Mouse (Mus musculus): ENCODE data around the gene Dffa. TPM values are rescaled to one million over a fixed set of nuclear protein-coding genes. Genes with fewer than 3 reads are reported as not detected.
"Not testable (repeated sequence)": the region's sequence is repeated elsewhere in the genome, so short reads cannot be mapped to it uniquely, and the experiment has no call there.

The Dffa gene
- polyA plus RNA-seq, 1 experiment: 17.5 TPM

DNA sequence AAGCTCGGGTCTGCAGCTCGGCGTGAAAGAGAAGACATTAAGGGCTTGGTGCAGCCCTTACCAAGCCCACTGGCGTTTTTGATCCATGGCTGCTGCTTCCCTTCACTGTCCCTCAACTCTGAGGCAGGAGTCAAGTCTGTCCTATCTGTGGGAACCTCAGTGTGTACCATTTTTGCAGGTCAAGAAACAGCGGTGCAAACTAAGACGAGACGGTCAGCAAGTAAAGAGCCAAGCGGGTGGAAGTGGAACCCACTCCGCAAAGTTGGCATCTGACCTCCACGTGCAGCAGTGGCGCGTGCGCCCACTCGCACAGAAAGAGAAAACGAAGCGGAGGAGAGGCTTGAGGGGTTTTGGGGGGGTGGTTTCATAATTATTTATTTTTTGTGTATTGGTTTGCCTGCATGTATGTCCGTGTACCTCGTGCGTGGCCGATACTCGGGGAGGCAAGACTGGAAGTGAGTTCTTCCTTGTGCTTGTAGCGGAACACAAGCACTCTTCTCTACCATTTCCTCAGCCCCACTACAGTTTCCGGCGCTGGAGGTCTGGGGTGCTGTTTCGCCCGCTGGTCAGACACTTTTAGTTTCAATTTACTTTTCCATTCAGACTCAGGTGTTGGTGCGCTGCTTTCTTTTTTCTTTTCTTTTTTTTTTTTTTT, 63.1 kb downstream of the Dffa start:
- Histone ChIP-seq H3K4me2 (ENCODE audit: low read depth) (peak overlapping the region; percentile 79), H3K79me2 (ENCODE audit: control insufficient read depth, insufficient read depth) (peaks cover 35% of the 10 kb centered on the region), H3K27me3 (ENCODE audit: control insufficient read depth, insufficient read depth, insufficient read length) (no peaks in the 10 kb centered on the region), H3K4me3 (peak overlapping the region; percentile 60), H3K36me3 (ENCODE audit: control insufficient read depth, insufficient read depth) (no peaks in the 10 kb centered on the region), H3ac (ENCODE audit: control insufficient read depth, insufficient read length) (peak overlapping the region; percentile 86)
- no peak for TF ChIP-seq CEBPB (IDR thresholded peaks at IDR 0.05; ENCODE audit: insufficient read depth, poor library complexity, severe bottlenecking)
- TF ChIP-seq E2F4 (IDR thresholded peaks at IDR 0.05; ENCODE audit: insufficient read depth): no peak
- no peak for TF ChIP-seq SRF (IDR thresholded peaks at IDR 0.05; ENCODE audit: control insufficient read depth, insufficient read length, low read depth)
- no peak for TF ChIP-seq MAX (IDR thresholded peaks at IDR 0.05; ENCODE audit: low read depth)
- no peak for TF ChIP-seq POLR2A (IDR thresholded peaks at IDR 0.05; ENCODE audit: insufficient read length, low read depth)
- TF ChIP-seq TCF12 (IDR thresholded peaks at IDR 0.05; ENCODE audit: insufficient read depth, poor library complexity, severe bottlenecking): no peak
- no peak for TF ChIP-seq MYOD1 (IDR thresholded peaks at IDR 0.05; ENCODE audit: control insufficient read depth in 1 of 3, insufficient read length in 2 of 3, low read depth in 2 of 3)
- no peak for TF ChIP-seq TCF3 (IDR thresholded peaks at IDR 0.05; ENCODE audit: insufficient read length, low read depth)

DNA sequence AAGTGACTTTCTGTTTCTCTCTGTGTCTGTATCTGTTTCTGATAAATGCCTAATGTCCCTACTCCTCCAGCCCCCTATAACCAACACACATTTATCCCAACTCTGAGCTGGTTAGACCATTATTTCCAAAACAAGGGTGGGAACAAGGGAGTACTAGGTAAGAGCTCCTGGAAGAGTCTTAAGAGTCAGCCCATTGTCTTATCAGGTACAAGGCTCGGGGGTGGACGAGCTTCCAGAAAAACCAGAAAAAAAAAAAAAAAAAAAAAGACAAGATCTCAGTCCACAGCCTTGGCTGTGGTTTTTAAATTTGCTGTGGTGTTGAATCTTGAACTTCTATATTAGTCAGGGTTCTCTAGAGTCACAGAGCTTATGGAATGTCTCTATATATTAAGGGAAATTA, 64.1 kb downstream of the Dffa start:
- Histone ChIP-seq H3K27me3 (ENCODE audit: control insufficient read depth, insufficient read depth, insufficient read length) (no peaks in the 10 kb centered on the region), H3K4me2 (ENCODE audit: low read depth) (peak overlapping the region; percentile 79), H3K36me3 (ENCODE audit: control insufficient read depth, insufficient read depth) (no peaks in the 10 kb centered on the region), H3K4me3 (peak overlapping the region; percentile 60), H3K79me2 (ENCODE audit: control insufficient read depth, insufficient read depth) (peaks cover 31% of the 10 kb centered on the region), H3ac (ENCODE audit: control insufficient read depth, insufficient read length) (no peak overlapping the region)
- no peak for TF ChIP-seq POLR2A (IDR thresholded peaks at IDR 0.05; ENCODE audit: insufficient read length, low read depth)
- no peak for TF ChIP-seq REST (IDR thresholded peaks at IDR 0.05; ENCODE audit: insufficient read depth, insufficient read length)
- TF ChIP-seq POLR2AphosphoS2 (IDR thresholded peaks at IDR 0.05; ENCODE audit: insufficient read length, low read depth): no peak
- no peak for TF ChIP-seq USF1 (IDR thresholded peaks at IDR 0.05; ENCODE audit: low read depth)
- no peak for TF ChIP-seq SRF (IDR thresholded peaks at IDR 0.05; ENCODE audit: control insufficient read depth, insufficient read length, low read depth)
- TF ChIP-seq MYOD1 (IDR thresholded peaks at IDR 0.05; ENCODE audit: control insufficient read depth in 1 of 3, insufficient read length in 2 of 3, low read depth in 2 of 3): no peak
- TF ChIP-seq MYOG (IDR thresholded peaks at IDR 0.05; ENCODE audit: control insufficient read depth in 1 of 3, insufficient read depth in 1 of 3, insufficient read length in 2 of 3, low read depth in 2 of 3): no peak
- TF ChIP-seq CEBPB (IDR thresholded peaks at IDR 0.05; ENCODE audit: insufficient read depth, poor library complexity, severe bottlenecking): no peak
- TF ChIP-seq TCF12 (IDR thresholded peaks at IDR 0.05; ENCODE audit: insufficient read depth, poor library complexity, severe bottlenecking): no peak
- no peak for TF ChIP-seq TCF3 (IDR thresholded peaks at IDR 0.05; ENCODE audit: insufficient read length, low read depth)
- TF ChIP-seq E2F4 (IDR thresholded peaks at IDR 0.05; ENCODE audit: insufficient read depth): no peak
- no peak for TF ChIP-seq MAX (IDR thresholded peaks at IDR 0.05; ENCODE audit: low read depth)

DNA sequence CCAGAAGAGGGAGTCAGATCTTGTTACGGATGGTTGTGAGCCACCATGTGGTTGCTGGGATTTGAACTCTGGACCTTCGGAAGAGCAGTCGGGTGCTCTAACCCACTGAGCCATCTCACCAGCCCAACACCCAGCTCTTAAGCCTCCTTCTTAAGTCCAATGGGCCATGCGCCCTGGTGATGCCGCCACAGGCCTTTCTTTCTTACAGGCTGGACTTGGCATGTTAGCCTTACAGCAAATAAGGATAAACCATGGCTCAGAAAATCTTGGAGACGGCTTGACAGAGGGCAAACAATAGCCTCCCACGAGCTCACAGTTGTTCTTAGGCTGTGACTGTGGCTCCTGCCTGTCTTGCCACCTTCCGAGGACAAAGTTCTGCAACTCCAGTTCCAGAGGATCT, 66.0 kb downstream of the Dffa start:
- H3K27me3 ChIP-seq (ENCODE audit: control insufficient read depth, insufficient read depth, insufficient read length); H3K36me3 ChIP-seq (ENCODE audit: control insufficient read depth, insufficient read depth); H3K4me2 ChIP-seq (ENCODE audit: low read depth); H3K4me3 ChIP-seq; H3ac ChIP-seq (ENCODE audit: control insufficient read depth, insufficient read length): not testable (repeated sequence)
- peaks cover 12% of the 10 kb centered on the region for H3K79me2 ChIP-seq (ENCODE audit: control insufficient read depth, insufficient read depth)

Other genes starting within 250 kb of the Dffa start
- 71.5 TPM for gene Pex14, start 4.3 kb upstream of the Dffa start, polyA plus RNA-seq (2012; fragmentation: generic; extraction: Trizol)
- gene Cort, start 22.6 kb downstream of the Dffa start, polyA plus RNA-seq (2012; fragmentation: generic; extraction: Trizol): not detected
- gene Cenps, start 33.5 kb downstream of the Dffa start, polyA plus RNA-seq (2012; fragmentation: generic; extraction: Trizol): 7.3 TPM
- gene Pgd, start 62.6 kb downstream of the Dffa start, polyA plus RNA-seq (2012; fragmentation: generic; extraction: Trizol): 162 TPM
- gene Kif1b, start 203.5 kb downstream of the Dffa start, polyA plus RNA-seq (2012; fragmentation: generic; extraction: Trizol): 26.7 TPM